Mouse (Mus musculus): ENCODE data around the gene Atxn2.

- TF ChIP-seq CTCF (IDR thresholded peaks at IDR 0.05; ENCODE audit: insufficient read depth, low read depth, low read length) = no peak
- no peak for TF ChIP-seq POLR2A (IDR thresholded peaks at IDR 0.05; ENCODE audit: insufficient read depth, low read depth, low read length)
Observed at GRCm38 (mm10) chr5:121742915-121743314, 31.8 kb downstream of the Atxn2 start.
